Mouse (Mus musculus) frontal cortex, postnatal 25 days (tissue): ENCODE measurements around the gene Gm17571.

Experiments
- DNase-seq, 2 experiments: peaks; one replicate each; pipeline ENCODE4 v3.0.0; 2022; ENCODE audit warnings: low spot score in 2 of 2

The Gm17571 gene

DNA sequence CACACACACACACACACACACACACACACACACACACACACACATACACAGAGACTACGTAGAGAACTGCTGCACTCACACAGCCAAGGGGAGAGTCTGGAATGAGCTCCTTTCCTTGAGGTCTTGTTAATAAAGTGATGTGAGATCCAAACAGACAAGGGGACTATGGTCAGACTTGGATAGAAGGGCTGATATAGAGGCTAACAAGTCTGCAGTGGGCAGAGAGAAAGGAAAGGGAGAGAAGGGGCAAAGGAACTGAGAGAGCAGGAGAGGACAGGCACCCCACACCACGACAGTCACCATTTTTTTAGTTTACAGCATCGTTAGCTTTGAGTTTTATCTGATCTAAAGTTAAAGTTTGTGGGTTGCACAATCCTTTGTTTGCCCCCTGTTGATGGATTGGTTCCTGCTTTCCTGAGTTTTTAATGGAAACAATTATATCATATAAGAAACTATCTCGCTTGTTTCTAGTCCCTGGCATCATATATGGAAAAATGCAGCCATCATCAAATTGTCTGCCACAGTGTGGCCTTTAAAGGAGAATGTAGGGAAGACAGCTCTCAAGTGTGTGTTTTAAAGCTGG lies at the start of gene Gm17571:
Gene Gm17571, minus strand, starts transcription at position 51 of the 583 bp plus-strand sequence.
- DNase-seq, result no peak

DNA sequence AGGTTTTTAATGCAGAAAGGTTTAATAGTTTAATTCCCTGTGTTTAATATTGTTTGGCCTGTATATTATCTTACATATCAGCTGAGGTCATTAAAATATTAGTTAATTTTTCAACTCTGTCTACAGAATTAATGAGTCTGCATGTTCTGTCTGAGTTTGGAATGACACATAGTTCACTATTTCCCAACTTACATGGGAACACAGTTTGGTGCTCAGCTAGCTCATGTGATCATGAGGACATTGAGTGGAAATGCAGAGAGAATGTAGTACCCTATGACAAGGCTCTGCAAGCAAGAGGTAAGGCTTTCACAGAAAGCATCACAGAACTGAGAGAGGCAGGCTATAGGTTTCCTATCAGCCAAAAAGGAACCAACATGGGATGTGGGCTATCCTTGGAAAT lies 49.0 kb upstream of the Gm17571 start:
- no peak for DNase-seq

GRCm38 (mm10) chr9:13493746-13494145 lies 47.2 kb upstream of the Gm17571 start:
- no peak for DNase-seq

GRCm38 (mm10) chr9:13492807-13493206 lies 46.3 kb upstream of the Gm17571 start:
- DNase-seq, result no peak

- no peak for DNase-seq
Observed at GRCm38 (mm10) chr9:13491854-13492620, 45.5 kb upstream of the Gm17571 start.

GRCm38 (mm10) chr9:13491107-13491506 lies 44.6 kb upstream of the Gm17571 start:
- DNase-seq, result no peak

DNA sequence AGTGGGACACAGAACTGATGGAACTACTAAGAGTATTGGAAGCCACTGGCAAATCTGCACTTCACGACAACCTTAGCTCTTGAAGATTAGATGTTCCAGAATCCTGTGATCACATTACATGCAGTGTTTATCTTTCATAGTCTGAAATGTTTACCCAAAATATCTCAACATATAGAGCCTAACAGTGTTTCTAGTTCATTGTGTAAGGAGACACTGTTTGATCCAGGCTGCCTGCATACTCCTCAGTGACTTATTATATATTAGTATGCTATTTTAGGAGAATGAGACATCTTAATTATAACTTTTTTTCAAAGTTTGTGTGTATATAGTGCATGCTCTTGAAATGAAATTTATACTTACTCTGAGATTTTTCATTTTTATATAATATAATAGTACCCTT lies 39.4 kb upstream of the Gm17571 start:
- DNase-seq, result no peak

GRCm38 (mm10) chr9:13484267-13485240 lies 38.0 kb upstream of the Gm17571 start:
- no peak for DNase-seq

DNA sequence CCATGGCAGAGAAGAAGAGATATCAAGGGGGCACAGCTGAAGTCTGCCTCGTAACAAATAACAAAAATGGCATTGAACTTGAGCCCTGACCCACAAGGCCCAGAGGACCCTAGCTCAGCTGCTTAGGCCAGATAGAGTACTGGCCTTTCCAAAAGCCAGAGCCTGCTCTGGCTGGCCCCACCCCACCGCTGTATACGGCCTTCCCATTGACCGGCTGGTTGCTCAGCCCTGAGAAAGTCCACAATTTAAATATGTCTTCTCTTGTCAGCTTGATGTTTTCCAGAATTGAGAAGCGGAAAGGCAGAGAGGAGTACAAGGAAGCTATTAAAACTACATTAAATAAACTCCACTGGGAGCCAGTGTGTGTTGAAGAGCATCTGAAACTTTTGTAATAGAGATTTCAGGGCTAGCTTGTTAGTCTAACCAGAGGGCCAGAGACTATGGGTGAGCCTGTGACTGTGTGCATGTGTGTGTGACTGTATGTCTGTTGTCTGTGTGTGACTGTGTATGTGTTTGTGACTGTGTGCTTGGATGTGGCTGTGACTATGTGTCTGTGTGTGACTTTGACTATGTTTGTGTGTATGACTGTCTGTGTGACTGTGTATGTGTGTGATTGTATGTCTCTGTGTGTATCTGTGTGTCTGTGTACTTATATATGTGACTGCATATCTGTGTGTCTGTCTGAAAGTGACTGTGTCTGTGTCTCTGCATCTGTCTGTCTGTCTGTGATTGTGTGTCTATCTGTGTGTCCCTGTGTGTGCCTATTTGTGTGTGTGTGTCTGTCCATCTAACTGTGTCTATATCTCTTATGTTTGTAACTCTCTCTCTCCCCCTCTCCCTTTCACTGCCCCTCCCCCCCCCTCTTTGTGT lies 36.9 kb upstream of the Gm17571 start:
- DNase-seq, result no peak

- DNase-seq, result no peak
Observed at GRCm38 (mm10) chr9:13479275-13479674, 32.7 kb upstream of the Gm17571 start.

GRCm38 (mm10) chr9:13474951-13475350 lies 28.4 kb upstream of the Gm17571 start:
- DNase-seq, result no peak

- DNase-seq, result no peak
Observed at GRCm38 (mm10) chr9:13470013-13470412, 23.5 kb upstream of the Gm17571 start.

DNA sequence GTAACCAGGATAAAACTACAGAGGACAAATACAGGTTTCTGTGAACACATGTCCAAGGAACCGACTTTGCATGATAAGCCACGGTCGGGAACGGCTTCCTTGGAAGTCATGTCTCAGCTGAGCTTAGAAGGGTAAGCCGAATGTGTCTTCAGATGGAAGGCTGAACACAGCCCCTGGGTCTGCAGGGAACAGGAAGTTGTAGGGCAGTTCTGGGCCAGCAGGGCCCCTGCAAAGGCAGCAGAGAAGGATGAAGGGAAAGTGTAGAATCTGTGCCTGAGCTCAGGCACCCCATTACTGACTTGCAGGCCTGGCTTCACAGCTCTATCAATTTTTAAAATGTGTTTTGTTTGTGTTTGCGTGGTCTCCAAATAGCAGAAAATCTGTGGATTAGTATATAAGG lies 22.2 kb upstream of the Gm17571 start:
- no peak for DNase-seq

GRCm38 (mm10) chr9:13467745-13468144 lies 21.2 kb upstream of the Gm17571 start:
- DNase-seq, result no peak

GRCm38 (mm10) chr9:13466816-13467215 lies 20.3 kb upstream of the Gm17571 start:
- DNase-seq, result no peak

DNA sequence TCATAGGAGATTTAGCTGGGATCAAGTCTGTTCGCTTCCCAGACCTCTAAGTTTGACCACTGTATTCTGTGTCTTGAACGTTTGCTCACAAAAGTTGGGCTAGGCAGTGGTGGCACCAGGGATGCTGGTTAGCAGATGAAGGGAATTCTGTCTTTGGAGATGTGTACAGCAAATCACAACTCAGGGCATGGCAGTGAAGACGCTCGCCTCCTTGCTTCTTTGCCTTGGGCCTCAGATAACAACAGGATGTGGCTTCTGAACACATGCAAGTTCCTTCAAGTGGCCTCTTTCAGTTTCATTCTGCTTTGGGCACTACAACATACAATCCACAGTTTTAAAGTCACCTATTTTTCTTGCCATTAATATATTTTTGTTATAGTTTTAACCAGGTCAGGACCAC lies 19.8 kb upstream of the Gm17571 start:
- DNase-seq, result no peak

- no peak for DNase-seq
Observed at GRCm38 (mm10) chr9:13465358-13466020, 18.9 kb upstream of the Gm17571 start.

DNA sequence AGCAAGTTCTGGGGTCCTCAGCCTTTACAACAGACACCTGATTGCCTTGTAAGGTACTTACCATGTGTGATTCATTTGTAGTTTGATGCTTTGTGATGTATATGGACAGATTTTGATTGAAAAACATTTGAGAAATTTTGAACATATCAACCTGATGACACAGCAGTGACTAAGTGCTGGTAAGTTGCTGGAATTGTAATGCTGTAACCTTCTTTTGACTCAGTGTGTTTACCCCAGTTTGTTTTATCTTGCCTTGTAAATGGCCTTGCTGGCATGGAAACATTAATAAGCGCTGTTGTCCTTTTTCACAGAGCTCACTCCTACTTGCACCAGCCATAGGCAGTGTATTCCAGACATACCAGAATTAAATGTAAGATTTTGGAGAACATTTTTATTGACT lies 14.4 kb upstream of the Gm17571 start:
- DNase-seq, result no peak

DNA sequence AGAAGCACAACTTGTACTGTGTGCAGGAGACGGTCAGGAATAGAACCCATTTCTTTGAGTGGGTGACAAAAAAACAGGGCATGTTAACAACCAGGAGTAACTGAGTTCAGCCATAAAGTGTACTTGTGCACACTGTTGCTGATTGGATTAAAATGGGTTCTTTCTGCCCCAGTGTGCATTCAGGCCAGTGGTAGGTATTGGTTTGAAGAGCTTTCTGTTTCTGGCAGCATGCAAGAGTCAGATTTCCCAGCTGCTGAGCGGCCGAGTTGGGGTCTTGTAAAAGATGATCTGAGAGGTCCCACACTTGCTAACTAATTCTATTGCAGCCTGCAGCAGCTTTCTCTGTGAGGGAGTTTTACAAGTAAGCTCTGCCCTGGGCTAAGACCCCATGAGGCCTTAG lies 13.5 kb upstream of the Gm17571 start:
- DNase-seq, result no peak

DNA sequence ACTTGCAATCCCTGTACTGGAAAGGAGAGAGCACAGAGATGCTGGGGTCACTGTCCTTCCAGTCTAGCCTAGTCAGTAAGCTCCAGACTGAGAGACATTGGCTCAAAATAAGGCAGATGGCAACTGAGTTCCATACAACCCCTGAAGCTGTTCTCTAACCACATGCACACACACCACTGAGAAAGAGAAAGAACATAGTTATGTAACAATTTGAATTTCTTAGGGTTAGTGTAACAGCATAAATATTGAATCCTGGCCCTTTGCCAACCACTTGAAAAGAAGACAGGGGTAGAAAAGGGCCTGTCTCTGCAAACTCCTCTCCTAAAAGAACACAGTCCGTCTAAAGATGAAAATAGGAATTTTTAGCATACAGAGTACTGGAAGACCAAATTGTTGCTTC lies 12.8 kb upstream of the Gm17571 start:
- no peak for DNase-seq

DNA sequence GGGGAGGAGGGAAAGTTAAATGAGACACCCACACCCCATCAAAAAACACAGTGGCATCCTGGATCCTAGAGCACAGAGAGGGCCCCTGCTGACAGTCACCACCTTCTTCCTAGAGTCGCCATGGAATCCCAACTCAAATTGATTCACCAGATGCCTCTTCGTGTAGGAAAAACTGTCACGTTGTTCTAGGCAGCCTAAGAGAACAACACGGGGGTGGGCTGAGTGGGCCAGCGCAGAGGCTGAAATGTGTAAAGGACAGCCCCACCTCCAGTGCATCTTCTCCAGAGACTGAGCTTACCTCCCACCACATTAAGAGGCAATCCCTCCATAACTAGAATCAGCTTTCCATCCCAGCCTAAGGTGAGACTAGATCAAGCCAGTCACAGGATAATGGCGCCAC lies 11.2 kb upstream of the Gm17571 start:
- no peak for DNase-seq
